Mouse (Mus musculus) layer of hippocampus, postnatal 25 days (tissue): ENCODE data around the gene Uggt1. TPM values are rescaled to one million over a fixed set of nuclear protein-coding genes. Genes with fewer than 3 reads are reported as not detected.

Experiments used
- DNase-seq, 2 experiments: peaks; one replicate each; pipeline ENCODE4 v3.0.0; 2022; ENCODE audit warnings: mixed read lengths in 2 of 2, low spot score in 1 of 2; ENCODE audit errors: extremely low spot score in 1 of 2
- microRNA-seq, 2 experiments: library from miRNA; unstranded; fragments of <30 nt; microRNA quantifications; one replicate each; pipeline ENCODE4 v1.2.0; 2021
- total RNA-seq, 2 experiments: library from RNA; stranded (reverse); gene quantifications; 2 replicates each; pipeline ENCODE4 v1.2.3; 2021

Gene Uggt1
- total RNA-seq, 2 experiments from 2014 or later = 36.0 to 40.5 TPM

GRCm38 (mm10) chr1:36121172-36121571 is 123.3 kb downstream of the Uggt1 start:
- no peak for DNase-seq

- DNase-seq = no peak
Observed at GRCm38 (mm10) chr1:36119426-36119825, 125.1 kb downstream of the Uggt1 start.

- DNase-seq = no peak
Observed at GRCm38 (mm10) chr1:36118958-36119357, 125.6 kb downstream of the Uggt1 start.

- no peak for DNase-seq
Observed at GRCm38 (mm10) chr1:36118061-36118685, 126.3 kb downstream of the Uggt1 start.

- no peak for DNase-seq
Observed at GRCm38 (mm10) chr1:36116488-36116887, 128.0 kb downstream of the Uggt1 start.

GRCm38 (mm10) chr1:36114844-36115243 is 129.7 kb downstream of the Uggt1 start:
- DNase-seq = no peak

- no peak for DNase-seq
Observed at GRCm38 (mm10) chr1:36113670-36114069, 130.8 kb downstream of the Uggt1 start.

GRCm38 (mm10) chr1:36112665-36113064 is 131.9 kb downstream of the Uggt1 start:
- DNase-seq = no peak

- no peak for DNase-seq
Observed at GRCm38 (mm10) chr1:36109987-36110386, 134.5 kb downstream of the Uggt1 start.

- no peak for DNase-seq
Observed at GRCm38 (mm10) chr1:36105917-36106706, 138.4 kb downstream of the Uggt1 start.

GRCm38 (mm10) chr1:36100371-36100770 is 144.1 kb downstream of the Uggt1 start:
- DNase-seq = no peak

- no peak for DNase-seq
Observed at GRCm38 (mm10) chr1:36098432-36098831, 146.1 kb downstream of the Uggt1 start.

GRCm38 (mm10) chr1:36095423-36096272 is 148.9 kb downstream of the Uggt1 start:
- DNase-seq = peak; percentile 81 to 91

GRCm38 (mm10) chr1:36093741-36094140 is 150.8 kb downstream of the Uggt1 start:
- no peak for DNase-seq

GRCm38 (mm10) chr1:36091246-36091645 is 153.3 kb downstream of the Uggt1 start:
- DNase-seq = no peak

GRCm38 (mm10) chr1:36090722-36091110 is 153.8 kb downstream of the Uggt1 start:
- no peak for DNase-seq

Small RNA genes within 50 kb of the gene (microRNA-seq; reads per million reads assigned to microRNA genes)
- 8.4 to 9.0 reads per million in 2 experiments for gene Mir6897

Other genes with a start within 250 kb of the Uggt1 start
- gene Hs6st1, start 176.3 kb downstream of the Uggt1 start, total RNA-seq = 10 to 100 TPM; 40.9 to 43.0 TPM
- under 1 TPM; 0.42 to 0.68 TPM for gene Neurl3, start 30.0 kb upstream of the Uggt1 start, total RNA-seq
- 10 to 100 TPM; 11.5 to 16.6 TPM for gene Arid5a, start 63.0 kb upstream of the Uggt1 start, total RNA-seq
- gene Kansl3, start 124.5 kb upstream of the Uggt1 start, total RNA-seq = 10 to 100 TPM; 58.2 to 62.6 TPM
- not detected for gene Fer1l5, start 127.6 kb upstream of the Uggt1 start, total RNA-seq
- gene Lman2l, start 200.6 kb upstream of the Uggt1 start, total RNA-seq = 10 to 100 TPM; 61.4 to 63.8 TPM
- gene Cnnm4, start 226.9 kb upstream of the Uggt1 start, total RNA-seq = 10 to 100 TPM; 15.8 to 17.9 TPM